Mouse (Mus musculus): Measurements from ENCODE around the gene Has3. TPM values are rescaled to one million over a fixed set of nuclear protein-coding genes. Genes with fewer than 3 reads are reported as not detected.

Gene Has3
- polyA plus RNA-seq (2014; fragmentation: Nextera tagmentation; extraction: Ambion mirVana), result 0.29 and 0.39 TPM in 2 replicates

DNA sequence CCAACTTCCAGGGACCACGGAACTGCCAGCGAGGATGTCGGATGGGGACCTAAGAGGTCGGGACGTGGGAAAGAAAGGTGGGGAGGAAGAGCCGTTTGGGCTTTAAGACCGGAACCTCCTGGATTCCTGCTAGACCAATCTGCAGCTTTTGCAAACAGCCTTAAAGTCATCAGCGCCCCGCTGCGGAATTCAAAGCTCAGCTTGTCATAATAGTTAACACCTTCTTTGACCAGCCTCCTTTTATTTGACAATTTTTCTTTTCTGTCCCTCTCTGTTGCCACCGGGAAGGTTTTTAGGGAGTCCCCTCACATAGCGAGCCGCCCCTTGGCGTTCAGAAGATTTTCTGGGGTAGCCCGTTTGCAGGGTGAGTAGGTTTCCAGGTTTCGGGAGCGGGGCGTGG lies at the start of gene Has3:
TSS of gene Has3 (plus strand) at position 192 of the 400 bp plus-strand sequence.
- no peaks in the 10 kb centered on the region for H3K9me3 ChIP-seq (ENCODE audit: control insufficient read depth, low read length)
- H3K36me3 ChIP-seq (ENCODE audit: control insufficient read depth, insufficient read depth, low read length), result no peaks in the 10 kb centered on the region
- 1% methylated on average over 18 of the region's 18 CpGs for WGBS
- H3K4me1 ChIP-seq (replicated peaks; ENCODE audit: control insufficient read depth, insufficient read depth, low read length), result peaks cover 10% of the 10 kb centered on the region
- peak within 1 kb of the TSS; percentile 98 for H3K4me2 ChIP-seq (replicated peaks; ENCODE audit: low read depth, low read length)
- DNase-seq (ENCODE audit: low spot score) (peak; percentile 46), ATAC-seq (ENCODE audit: low FRiP score) (no peak)
- no peak within 1 kb of the TSS for H3K27ac ChIP-seq (ENCODE audit: low read depth, low read length)
- peaks cover 26% of the 10 kb centered on the region for H3K27me3 ChIP-seq (ENCODE audit: control insufficient read depth, insufficient read depth, low read length)
- H3K9ac ChIP-seq (ENCODE audit: low read depth, low read length), result peak within 1 kb of the TSS; percentile 31
- peak within 1 kb of the TSS; percentile 48 for H3K4me3 ChIP-seq (ENCODE audit: low read depth, low read length)

GRCm38 (mm10) chr8:106820553-106821515 lies 49.2 kb upstream of the Has3 start:
- no peaks in the 10 kb centered on the region for H3K9me3 ChIP-seq (ENCODE audit: control insufficient read depth, low read length)
- H3K4me1 ChIP-seq (replicated peaks; ENCODE audit: control insufficient read depth, insufficient read depth, low read length), result no peaks in the 10 kb centered on the region
- ATAC-seq (ENCODE audit: low FRiP score), result no peak
- no peaks in the 10 kb centered on the region for H3K27me3 ChIP-seq (ENCODE audit: control insufficient read depth, insufficient read depth, low read length)
- H3K9ac ChIP-seq (ENCODE audit: low read depth, low read length), result no peak overlapping the region
- no peak overlapping the region for H3K4me3 ChIP-seq (ENCODE audit: low read depth, low read length)
- no peak overlapping the region for H3K27ac ChIP-seq (ENCODE audit: low read depth, low read length)
- no peak overlapping the region for H3K4me2 ChIP-seq (replicated peaks; ENCODE audit: low read depth, low read length)
- WGBS, result 83% methylated on average over 14 of the region's 14 CpGs
- H3K36me3 ChIP-seq (ENCODE audit: control insufficient read depth, insufficient read depth, low read length), result no peaks in the 10 kb centered on the region
- DNase-seq (ENCODE audit: low spot score), result no peak

- no peak overlapping the region for H3K4me3 ChIP-seq (ENCODE audit: low read depth, low read length)
- H3K36me3 ChIP-seq (ENCODE audit: control insufficient read depth, insufficient read depth, low read length), result no peaks in the 10 kb centered on the region
- no peaks in the 10 kb centered on the region for H3K4me1 ChIP-seq (replicated peaks; ENCODE audit: control insufficient read depth, insufficient read depth, low read length)
- DNase-seq (ENCODE audit: low spot score), result no peak
- no peaks in the 10 kb centered on the region for H3K9me3 ChIP-seq (ENCODE audit: control insufficient read depth, low read length)
- H3K4me2 ChIP-seq (replicated peaks; ENCODE audit: low read depth, low read length), result no peak overlapping the region
- H3K27ac ChIP-seq (ENCODE audit: low read depth, low read length), result no peak overlapping the region
- ATAC-seq (ENCODE audit: low FRiP score), result no peak
- H3K9ac ChIP-seq (ENCODE audit: low read depth, low read length), result no peak overlapping the region
- H3K27me3 ChIP-seq (ENCODE audit: control insufficient read depth, insufficient read depth, low read length), result no peaks in the 10 kb centered on the region
- 89% methylated on average over 6 of the region's 6 CpGs for WGBS
Observed at GRCm38 (mm10) chr8:106828921-106829320, 41.1 kb upstream of the Has3 start.

GRCm38 (mm10) chr8:106829526-106830045 lies 40.5 kb upstream of the Has3 start:
- no peaks in the 10 kb centered on the region for H3K27me3 ChIP-seq (ENCODE audit: control insufficient read depth, insufficient read depth, low read length)
- no peaks in the 10 kb centered on the region for H3K9me3 ChIP-seq (ENCODE audit: control insufficient read depth, low read length)
- no peaks in the 10 kb centered on the region for H3K36me3 ChIP-seq (ENCODE audit: control insufficient read depth, insufficient read depth, low read length)
- H3K4me3 ChIP-seq (ENCODE audit: low read depth, low read length), result no peak overlapping the region
- DNase-seq (ENCODE audit: low spot score) (no peak), ATAC-seq (ENCODE audit: low FRiP score) (no peak)
- no peak overlapping the region for H3K27ac ChIP-seq (ENCODE audit: low read depth, low read length)
- H3K9ac ChIP-seq (ENCODE audit: low read depth, low read length), result no peak overlapping the region
- WGBS, result 91% methylated on average over 5 of the region's 5 CpGs
- H3K4me2 ChIP-seq (replicated peaks; ENCODE audit: low read depth, low read length), result no peak overlapping the region
- H3K4me1 ChIP-seq (replicated peaks; ENCODE audit: control insufficient read depth, insufficient read depth, low read length), result no peaks in the 10 kb centered on the region

DNA sequence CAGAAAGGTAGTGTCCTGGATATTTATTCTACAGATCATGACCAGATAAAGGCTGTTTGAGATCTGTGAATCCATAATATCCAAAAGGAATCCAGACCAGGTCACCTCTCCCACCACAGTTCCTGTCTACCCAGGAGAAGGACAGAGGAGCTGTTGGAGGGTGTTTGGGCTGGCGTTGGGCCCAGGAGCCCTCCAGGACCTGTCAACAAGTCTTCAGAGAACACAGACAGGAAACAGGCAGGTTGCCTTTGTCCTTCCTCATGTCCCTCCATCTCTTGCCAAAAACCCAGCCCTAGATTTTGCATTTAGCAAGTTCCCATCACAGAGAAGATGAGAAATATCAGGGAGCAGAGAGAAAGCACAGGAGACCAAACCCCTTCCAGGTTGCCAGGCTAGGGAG lies 35.1 kb upstream of the Has3 start:
- H3K4me2 ChIP-seq (replicated peaks; ENCODE audit: low read depth, low read length), result no peak overlapping the region
- ATAC-seq (ENCODE audit: low FRiP score), result no peak
- 76% methylated on average over 1 of the region's 1 CpGs for WGBS
- H3K27ac ChIP-seq (ENCODE audit: low read depth, low read length), result no peak overlapping the region
- no peaks in the 10 kb centered on the region for H3K4me1 ChIP-seq (replicated peaks; ENCODE audit: control insufficient read depth, insufficient read depth, low read length)
- no peaks in the 10 kb centered on the region for H3K36me3 ChIP-seq (ENCODE audit: control insufficient read depth, insufficient read depth, low read length)
- no peaks in the 10 kb centered on the region for H3K9me3 ChIP-seq (ENCODE audit: control insufficient read depth, low read length)
- no peak overlapping the region for H3K4me3 ChIP-seq (ENCODE audit: low read depth, low read length)
- DNase-seq (ENCODE audit: low spot score), result no peak
- H3K27me3 ChIP-seq (ENCODE audit: control insufficient read depth, insufficient read depth, low read length), result no peaks in the 10 kb centered on the region
- no peak overlapping the region for H3K9ac ChIP-seq (ENCODE audit: low read depth, low read length)

GRCm38 (mm10) chr8:106836525-106836924 lies 33.5 kb upstream of the Has3 start:
- Histone ChIP-seq H3K4me1 (replicated peaks; ENCODE audit: control insufficient read depth, insufficient read depth, low read length) (no peaks in the 10 kb centered on the region), H3K9me3 (ENCODE audit: control insufficient read depth, low read length) (no peaks in the 10 kb centered on the region), H3K9ac (ENCODE audit: low read depth, low read length) (no peak overlapping the region), H3K36me3 (ENCODE audit: control insufficient read depth, insufficient read depth, low read length) (no peaks in the 10 kb centered on the region), H3K27ac (ENCODE audit: low read depth, low read length) (no peak overlapping the region), H3K4me3 (ENCODE audit: low read depth, low read length) (no peak overlapping the region), H3K27me3 (ENCODE audit: control insufficient read depth, insufficient read depth, low read length) (no peaks in the 10 kb centered on the region), H3K4me2 (replicated peaks; ENCODE audit: low read depth, low read length) (no peak overlapping the region)
- ATAC-seq (ENCODE audit: low FRiP score) (no peak), DNase-seq (ENCODE audit: low spot score) (no peak)
- 83% methylated on average over 6 of the region's 6 CpGs for WGBS

DNA sequence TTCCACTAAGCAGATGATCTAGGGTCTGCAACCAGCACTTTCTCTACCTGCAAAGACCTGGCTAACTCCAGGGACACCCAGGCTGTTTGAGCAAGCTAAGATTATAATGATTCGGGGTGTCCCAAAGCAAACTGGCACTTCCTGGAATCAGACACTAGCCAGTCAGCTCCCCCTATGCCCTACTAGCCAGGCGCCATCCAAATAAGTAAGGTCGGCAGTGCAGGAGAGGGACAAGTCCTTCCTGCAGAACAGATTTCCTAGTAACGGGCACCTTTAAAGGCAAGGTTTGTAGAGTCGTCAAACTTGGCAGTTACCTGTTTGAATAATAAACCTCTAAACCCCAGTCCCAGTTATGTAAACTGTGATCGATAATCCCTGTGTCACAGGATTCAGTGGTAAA lies 31.2 kb upstream of the Has3 start:
- Histone ChIP-seq H3K9me3 (ENCODE audit: control insufficient read depth, low read length) (no peaks in the 10 kb centered on the region), H3K4me2 (replicated peaks; ENCODE audit: low read depth, low read length) (no peak overlapping the region), H3K4me1 (replicated peaks; ENCODE audit: control insufficient read depth, insufficient read depth, low read length) (no peaks in the 10 kb centered on the region), H3K27me3 (ENCODE audit: control insufficient read depth, insufficient read depth, low read length) (no peaks in the 10 kb centered on the region), H3K9ac (ENCODE audit: low read depth, low read length) (no peak overlapping the region), H3K36me3 (ENCODE audit: control insufficient read depth, insufficient read depth, low read length) (no peaks in the 10 kb centered on the region), H3K4me3 (ENCODE audit: low read depth, low read length) (no peak overlapping the region), H3K27ac (ENCODE audit: low read depth, low read length) (no peak overlapping the region)
- DNase-seq (ENCODE audit: low spot score), result no peak
- 82% methylated on average over 6 of the region's 6 CpGs for WGBS
- no peak for ATAC-seq (ENCODE audit: low FRiP score)

GRCm38 (mm10) chr8:106839209-106840001 lies 30.6 kb upstream of the Has3 start:
- Histone ChIP-seq H3K4me3 (ENCODE audit: low read depth, low read length) (no peak overlapping the region), H3K27ac (ENCODE audit: low read depth, low read length) (no peak overlapping the region; the same call in 1 of the 2 replicates), H3K4me2 (replicated peaks; ENCODE audit: low read depth, low read length) (no peak overlapping the region), H3K27me3 (ENCODE audit: control insufficient read depth, insufficient read depth, low read length) (no peaks in the 10 kb centered on the region), H3K4me1 (replicated peaks; ENCODE audit: control insufficient read depth, insufficient read depth, low read length) (no peaks in the 10 kb centered on the region), H3K36me3 (ENCODE audit: control insufficient read depth, insufficient read depth, low read length) (no peaks in the 10 kb centered on the region), H3K9me3 (ENCODE audit: control insufficient read depth, low read length) (no peaks in the 10 kb centered on the region), H3K9ac (ENCODE audit: low read depth, low read length) (no peak overlapping the region)
- DNase-seq (ENCODE audit: low spot score) (peak; percentile 10), ATAC-seq (ENCODE audit: low FRiP score) (no peak)
- WGBS, result 54% methylated on average over 11 of the region's 11 CpGs

Data from hindbrain, embryonic 11.5 days (tissue).